Mouse (Mus musculus) brain, embryonic 14.5 days (tissue): ENCODE results near the gene Plcg2.

Experiments
- CTCF ChIP-seq: fragments of 200-500 bp; IDR thresholded peaks from 2 replicates; pipeline ENCODE4 v1.5.1; 2012; ENCODE audit warnings: inconsistent platforms, mild to moderate bottlenecking, moderate library complexity, borderline replicate concordance; ENCODE audit not compliant: insufficient read depth, insufficient read length; ENCODE audit errors: extremely low read depth
- POLR2A ChIP-seq: fragments of 200-500 bp; IDR thresholded peaks from 2 replicates; pipeline ENCODE4 v1.6.1; 2012; ENCODE audit warnings: mild to moderate bottlenecking, inconsistent platforms, borderline replicate concordance; ENCODE audit not compliant: poor library complexity, insufficient read depth, insufficient read length, severe bottlenecking; ENCODE audit errors: extremely low read depth

DNA sequence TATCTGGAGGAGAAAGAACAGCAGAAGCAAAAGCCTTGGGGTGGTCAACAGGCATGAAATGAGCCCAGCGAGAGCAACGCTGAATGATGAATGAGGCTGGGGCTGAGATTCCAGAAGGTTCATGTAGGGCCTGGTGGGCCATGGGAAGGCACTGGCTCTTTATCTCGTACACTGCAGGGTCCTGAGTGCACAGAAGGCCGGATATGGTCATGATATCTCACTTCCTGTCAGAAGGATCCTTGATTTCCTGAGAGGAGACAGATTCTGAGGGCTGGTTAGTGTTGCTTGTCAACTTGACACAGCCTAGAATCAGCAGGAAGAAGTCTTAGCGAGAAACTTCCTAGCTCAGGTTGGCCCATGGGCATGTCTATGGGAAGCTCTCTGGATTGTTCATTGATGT lies 98.7 kb downstream of the Plcg2 start:
- TF ChIP-seq CTCF (no peak), POLR2A (no peak)
